Mouse (Mus musculus): ENCODE data around the gene Olfr374.

GRCm38 (mm10) chr8:72162821-72163220, 56.0 kb downstream of the Olfr374 start:
- TF ChIP-seq POLR2A (IDR thresholded peaks at IDR 0.05; ENCODE audit: extremely low read depth, insufficient read depth, low read length) = no peak
- no peak for TF ChIP-seq CTCF (IDR thresholded peaks at IDR 0.05; ENCODE audit: low read depth, low read length)

All from liver, adult 2 months (tissue).